Mouse (Mus musculus): ENCODE data around the gene Trio. TPM values are rescaled to one million over a fixed set of nuclear protein-coding genes. Genes with fewer than 3 reads are reported as not detected.

Gene Trio
- total and polyA plus RNA-seq, 3 experiments = 0.66 TPM; not detected in 2

DNA sequence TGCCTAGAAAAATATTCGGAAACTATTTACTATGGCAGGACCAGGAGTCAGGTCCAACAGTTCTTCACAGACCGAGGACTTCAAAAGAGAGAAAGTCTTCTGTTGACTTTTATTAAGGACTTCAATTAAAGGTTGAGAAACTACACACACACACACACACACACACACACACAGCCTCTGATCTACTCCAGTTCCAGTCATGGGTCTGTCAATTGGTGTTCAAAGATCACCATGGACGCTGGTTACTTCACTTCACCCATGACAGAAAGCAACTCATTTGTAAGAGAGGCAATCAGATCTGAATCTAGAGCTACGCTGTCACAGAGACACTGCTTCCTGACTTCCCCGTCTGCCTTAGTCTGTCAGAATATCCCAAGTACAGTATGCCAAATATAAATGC, 33.1 kb downstream of the Trio start:
- Histone ChIP-seq H3K9me3 (replicated peaks) (peaks cover 59% of the 10 kb centered on the region), H3K4me1 (ENCODE audit: insufficient read depth, low read depth, low read length) (no peaks in the 10 kb centered on the region), H3K4me3 (ENCODE audit: low read depth, low read length) (no peak overlapping the region), H3K36me3 (replicated peaks) (no peaks in the 10 kb centered on the region), H3K27me3 (ENCODE audit: insufficient read depth, low read length) (no peaks in the 10 kb centered on the region)
- TF ChIP-seq GATA2 (IDR thresholded peaks at IDR 0.05; ENCODE audit: borderline replicate concordance, low read depth, low read length) = no peak
- no peak for DNase-seq (ENCODE audit: low spot score)
- no peak for ATAC-seq (ENCODE audit: extremely low read depth, insufficient number of reproducible peaks, low FRiP score, poor library complexity, severe bottlenecking)

DNA sequence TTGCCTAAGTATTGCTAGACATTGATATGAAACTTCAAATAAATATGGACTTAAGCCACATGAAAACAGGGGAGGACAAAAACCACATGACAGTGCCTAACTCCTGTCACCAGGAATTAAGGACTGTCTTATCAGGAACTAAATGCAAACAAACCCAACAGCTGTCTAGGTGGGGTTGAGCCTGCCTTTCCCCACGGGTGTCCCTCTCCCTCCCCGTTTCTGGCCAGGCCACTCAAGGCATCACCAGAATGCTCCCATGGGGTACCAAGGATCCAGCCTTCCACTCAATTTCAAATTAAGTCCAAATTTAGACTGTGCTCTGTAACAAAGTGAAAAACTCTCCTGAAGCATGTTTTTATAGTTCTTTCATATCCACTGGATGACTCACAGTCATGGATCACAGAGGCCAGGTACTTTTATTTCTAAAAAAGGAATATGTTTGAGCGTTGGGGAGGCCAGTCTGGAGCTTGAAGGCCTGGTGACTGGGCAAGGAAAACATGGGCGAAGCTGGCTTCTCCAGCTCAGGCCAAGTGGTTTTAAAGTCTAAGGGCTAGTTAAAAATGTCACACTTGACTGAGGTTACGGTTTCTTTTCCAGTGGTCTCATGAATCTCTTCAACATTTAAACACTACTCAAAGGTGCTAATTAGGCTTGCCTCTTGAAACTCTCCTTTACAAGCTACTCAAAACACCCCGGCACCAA, 33.6 kb downstream of the Trio start:
- no peak for TF ChIP-seq TAL1 (conservative IDR thresholded peaks at IDR 0.05; ENCODE audit: low read depth, low read length)
- no peak for TF ChIP-seq POLR2AphosphoS5 (IDR thresholded peaks at IDR 0.05; ENCODE audit: insufficient replicate concordance, low read depth, low read length)
- TF ChIP-seq GATA1 (IDR thresholded peaks at IDR 0.05; ENCODE audit: borderline replicate concordance, low read length) = no peak
- no peak for TF ChIP-seq CTCF (IDR thresholded peaks at IDR 0.05; ENCODE audit: low read depth, low read length)
- no peak for TF ChIP-seq GATA2 (IDR thresholded peaks at IDR 0.05; ENCODE audit: borderline replicate concordance, low read depth, low read length)
- no peaks in the 10 kb centered on the region for H3K27me3 ChIP-seq (ENCODE audit: insufficient read depth, low read length)
- ATAC-seq (ENCODE audit: extremely low read depth, insufficient number of reproducible peaks, low FRiP score, poor library complexity, severe bottlenecking) = no peak
- H3K4me1 ChIP-seq (ENCODE audit: insufficient read depth, low read depth, low read length) = no peaks in the 10 kb centered on the region
- H3K36me3 ChIP-seq (replicated peaks) = no peaks in the 10 kb centered on the region
- no peak overlapping the region for H3K4me3 ChIP-seq (ENCODE audit: low read depth, low read length)
- DNase-seq (ENCODE audit: low spot score) = no peak
- H3K9me3 ChIP-seq (replicated peaks) = peaks cover 56% of the 10 kb centered on the region

DNA sequence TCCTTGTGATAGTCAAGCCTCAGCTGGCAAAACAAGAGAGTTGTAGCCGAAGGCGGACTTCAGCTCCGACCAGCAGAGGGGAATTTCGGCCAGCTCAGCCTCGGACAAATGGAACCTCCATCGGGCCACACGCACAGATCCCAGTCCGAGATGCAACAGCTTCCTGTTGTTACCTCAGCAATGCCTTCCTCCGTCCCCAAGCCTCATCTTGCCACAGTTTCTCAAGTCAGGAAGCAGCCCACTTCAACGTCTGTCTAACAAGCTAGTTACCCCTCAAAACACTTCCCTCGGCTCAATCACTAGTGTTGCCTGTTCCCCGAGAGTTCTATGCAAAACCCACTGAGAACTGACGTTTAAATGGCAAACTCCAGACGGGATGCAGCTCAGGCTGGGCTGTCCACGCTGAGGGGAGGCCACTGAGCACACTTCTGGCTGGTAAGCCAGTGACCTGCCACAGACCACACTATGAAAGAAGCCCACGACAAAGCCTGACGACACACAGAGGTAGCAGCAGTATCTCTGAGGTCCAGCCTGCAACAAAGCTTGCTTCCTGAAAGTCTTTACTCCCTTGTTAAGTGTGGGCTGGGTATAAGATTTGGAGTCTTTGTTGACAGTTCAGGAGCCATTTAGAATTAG, 34.5 kb downstream of the Trio start:
- no peak for ATAC-seq (ENCODE audit: extremely low read depth, insufficient number of reproducible peaks, low FRiP score, poor library complexity, severe bottlenecking)

DNA sequence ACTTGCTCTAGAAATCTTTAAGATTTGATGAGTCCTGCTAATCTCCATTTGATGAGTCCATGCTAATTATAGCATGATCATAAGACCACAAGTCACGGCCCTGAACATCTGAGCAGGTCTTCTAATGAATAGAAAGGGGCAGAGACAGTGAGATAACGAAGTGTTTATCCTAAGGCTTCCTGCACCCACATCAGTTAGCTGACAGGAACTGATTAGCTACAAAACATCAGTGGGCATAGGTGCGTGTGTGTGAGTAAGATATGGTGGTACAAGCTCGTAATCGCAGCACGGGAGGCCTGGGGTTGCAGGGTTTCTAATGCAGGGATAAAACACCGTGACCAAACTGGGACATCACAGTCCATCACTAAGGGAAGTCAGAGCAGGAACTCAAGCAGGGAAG, 37.7 kb downstream of the Trio start:
- H3K9me3 ChIP-seq (replicated peaks) = peaks cover 46% of the 10 kb centered on the region
- H3K27me3 ChIP-seq (ENCODE audit: insufficient read depth, low read length) = no peaks in the 10 kb centered on the region
- DNase-seq (ENCODE audit: low spot score) (no peak), ATAC-seq (ENCODE audit: extremely low read depth, insufficient number of reproducible peaks, low FRiP score, poor library complexity, severe bottlenecking) (no peak)
- no peaks in the 10 kb centered on the region for H3K4me1 ChIP-seq (ENCODE audit: insufficient read depth, low read depth, low read length)
- no peaks in the 10 kb centered on the region for H3K36me3 ChIP-seq (replicated peaks)
- H3K4me3 ChIP-seq (ENCODE audit: low read depth, low read length) = no peak overlapping the region
- no peak for TF ChIP-seq GATA2 (IDR thresholded peaks at IDR 0.05; ENCODE audit: borderline replicate concordance, low read depth, low read length)
- no peak for TF ChIP-seq POLR2AphosphoS5 (IDR thresholded peaks at IDR 0.05; ENCODE audit: insufficient replicate concordance, low read depth, low read length)
- no peak for TF ChIP-seq TAL1 (conservative IDR thresholded peaks at IDR 0.05; ENCODE audit: low read depth, low read length)
- no peak for TF ChIP-seq GATA1 (IDR thresholded peaks at IDR 0.05; ENCODE audit: borderline replicate concordance, low read length)
- TF ChIP-seq CTCF (IDR thresholded peaks at IDR 0.05; ENCODE audit: low read depth, low read length) = no peak

More for the DNA sequence above, 34.5 kb downstream of the Trio start:
- H3K4me1 ChIP-seq (ENCODE audit: insufficient read depth, low read depth, low read length) = no peaks in the 10 kb centered on the region
- no peaks in the 10 kb centered on the region for H3K27me3 ChIP-seq (ENCODE audit: insufficient read depth, low read length)
- peaks cover 50% of the 10 kb centered on the region for H3K9me3 ChIP-seq (replicated peaks)
- H3K36me3 ChIP-seq (replicated peaks) = no peaks in the 10 kb centered on the region
- no peak overlapping the region for H3K4me3 ChIP-seq (ENCODE audit: low read depth, low read length)
- DNase-seq (ENCODE audit: low spot score) = no peak
- no peak for TF ChIP-seq TAL1 (conservative IDR thresholded peaks at IDR 0.05; ENCODE audit: low read depth, low read length)
- no peak for TF ChIP-seq POLR2AphosphoS5 (IDR thresholded peaks at IDR 0.05; ENCODE audit: insufficient replicate concordance, low read depth, low read length)
- TF ChIP-seq GATA1 (IDR thresholded peaks at IDR 0.05; ENCODE audit: borderline replicate concordance, low read length) = no peak
- no peak for TF ChIP-seq CTCF (IDR thresholded peaks at IDR 0.05; ENCODE audit: low read depth, low read length)
- TF ChIP-seq GATA2 (IDR thresholded peaks at IDR 0.05; ENCODE audit: borderline replicate concordance, low read depth, low read length) = no peak

DNA sequence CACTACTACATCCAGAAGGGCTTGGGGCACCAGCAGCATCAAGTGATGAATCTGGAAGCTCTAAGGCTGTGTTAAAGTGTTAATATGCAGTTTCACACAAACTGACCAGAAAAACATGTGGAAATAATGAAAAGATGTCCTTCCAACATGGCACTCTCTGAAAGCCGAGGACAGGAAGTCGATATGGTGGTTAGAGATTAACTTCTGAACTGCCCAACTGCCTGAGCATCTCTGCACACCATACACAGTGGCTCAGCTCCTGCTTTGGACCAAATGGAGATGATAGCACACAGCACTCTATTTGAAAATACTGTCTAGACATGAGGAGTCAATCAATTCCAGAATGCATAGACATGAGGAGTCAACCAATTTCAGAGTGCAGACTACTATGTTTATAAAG, 40.8 kb downstream of the Trio start:
- Histone ChIP-seq H3K4me3 (ENCODE audit: low read depth, low read length) (no peak overlapping the region), H3K4me1 (ENCODE audit: insufficient read depth, low read depth, low read length) (no peaks in the 10 kb centered on the region), H3K27me3 (ENCODE audit: insufficient read depth, low read length) (no peaks in the 10 kb centered on the region), H3K36me3 (replicated peaks) (no peaks in the 10 kb centered on the region), H3K9me3 (replicated peaks) (peaks cover 44% of the 10 kb centered on the region)
- no peak for ATAC-seq (ENCODE audit: extremely low read depth, insufficient number of reproducible peaks, low FRiP score, poor library complexity, severe bottlenecking)
- no peak for DNase-seq (ENCODE audit: low spot score)
- no peak for TF ChIP-seq CTCF (IDR thresholded peaks at IDR 0.05; ENCODE audit: low read depth, low read length)
- no peak for TF ChIP-seq GATA2 (IDR thresholded peaks at IDR 0.05; ENCODE audit: borderline replicate concordance, low read depth, low read length)
- TF ChIP-seq POLR2AphosphoS5 (IDR thresholded peaks at IDR 0.05; ENCODE audit: insufficient replicate concordance, low read depth, low read length) = no peak
- no peak for TF ChIP-seq GATA1 (IDR thresholded peaks at IDR 0.05; ENCODE audit: borderline replicate concordance, low read length)
- TF ChIP-seq TAL1 (conservative IDR thresholded peaks at IDR 0.05; ENCODE audit: low read depth, low read length) = no peak

DNA sequence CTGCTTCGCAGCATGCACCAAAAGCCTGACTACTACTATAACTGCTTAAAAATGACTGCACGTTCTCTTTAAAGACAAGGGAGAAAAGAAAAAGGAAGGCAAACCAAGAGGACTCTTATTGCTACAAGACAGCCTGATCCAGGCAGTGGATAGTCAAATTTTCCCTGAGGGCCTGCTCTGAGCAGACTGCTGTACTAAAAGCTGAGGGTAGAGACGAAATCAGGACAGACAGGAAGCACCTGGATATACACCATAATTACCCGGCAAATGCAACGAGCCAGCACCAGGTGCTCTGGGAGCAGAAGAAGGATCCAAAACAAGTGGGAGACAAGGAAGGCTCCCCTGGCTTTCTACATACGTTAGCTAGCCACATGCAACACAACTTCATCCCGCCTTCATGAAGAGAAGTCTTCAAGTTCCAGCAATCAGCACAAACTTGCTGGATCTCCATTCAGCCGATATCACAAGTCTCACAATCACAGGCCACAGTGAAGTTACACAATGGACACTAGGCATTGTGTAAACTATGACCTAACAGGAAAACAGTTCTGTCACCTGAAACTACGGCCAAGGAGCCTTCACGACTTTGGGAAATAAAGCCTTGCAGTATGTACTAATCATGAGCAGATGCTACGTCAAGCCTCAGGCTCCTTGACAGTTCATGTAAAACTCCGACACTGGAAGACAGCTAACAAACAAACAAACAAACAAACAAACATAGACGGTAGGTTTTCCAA, 43.7 kb downstream of the Trio start:
- Histone ChIP-seq H3K4me3 (ENCODE audit: low read depth, low read length) (no peak overlapping the region), H3K4me1 (ENCODE audit: insufficient read depth, low read depth, low read length) (no peaks in the 10 kb centered on the region), H3K36me3 (replicated peaks) (no peaks in the 10 kb centered on the region), H3K9me3 (replicated peaks) (peaks cover 50% of the 10 kb centered on the region), H3K27me3 (ENCODE audit: insufficient read depth, low read length) (no peaks in the 10 kb centered on the region)
- ATAC-seq (ENCODE audit: extremely low read depth, insufficient number of reproducible peaks, low FRiP score, poor library complexity, severe bottlenecking) (no peak), DNase-seq (ENCODE audit: low spot score) (no peak)
- no peak for TF ChIP-seq CTCF (IDR thresholded peaks at IDR 0.05; ENCODE audit: low read depth, low read length)
- no peak for TF ChIP-seq POLR2AphosphoS5 (IDR thresholded peaks at IDR 0.05; ENCODE audit: insufficient replicate concordance, low read depth, low read length)
- TF ChIP-seq TAL1 (conservative IDR thresholded peaks at IDR 0.05; ENCODE audit: low read depth, low read length) = no peak
- no peak for TF ChIP-seq GATA1 (IDR thresholded peaks at IDR 0.05; ENCODE audit: borderline replicate concordance, low read length)
- no peak for TF ChIP-seq GATA2 (IDR thresholded peaks at IDR 0.05; ENCODE audit: borderline replicate concordance, low read depth, low read length)

All from G1E (cell line).